Mouse (Mus musculus): ENCODE measurements around the gene Ubap1. TPM values are rescaled to one million over a fixed set of nuclear protein-coding genes. Genes with fewer than 3 reads are reported as not detected.

Gene Ubap1
- polyA plus RNA-seq, 1 experiment from 2014 or later, result 53.6 TPM

DNA sequence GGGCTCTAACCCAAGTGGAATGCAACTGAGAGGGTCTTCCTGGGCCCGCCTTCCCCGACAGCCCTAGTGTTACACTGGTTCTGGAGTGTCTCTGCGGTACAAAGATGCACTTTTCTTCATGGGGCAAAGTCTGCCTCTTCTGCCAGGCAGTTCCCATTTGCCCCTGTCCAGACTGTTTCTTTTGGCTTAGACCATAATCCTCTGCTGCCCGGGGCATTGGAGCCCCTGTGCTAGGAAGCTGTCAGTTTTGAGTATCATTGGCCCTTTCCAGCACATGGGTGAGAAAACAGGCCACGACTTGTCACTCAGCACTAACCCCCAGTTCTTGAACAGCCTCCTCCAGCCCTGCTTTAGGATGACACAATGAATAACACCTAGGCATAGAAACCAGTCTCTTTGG is 40.4 kb downstream of the Ubap1 start:
- Histone ChIP-seq H3K4me2 (replicated peaks; ENCODE audit: low read depth, low read length) (no peak overlapping the region), H3K9me3 (ENCODE audit: control insufficient read depth, low read depth, low read length) (no peaks in the 10 kb centered on the region), H3K9ac (replicated peaks; ENCODE audit: low read depth, low read length) (no peak overlapping the region), H3K4me1 (ENCODE audit: control insufficient read depth, insufficient read depth, low read length) (no peaks in the 10 kb centered on the region), H3K4me3 (ENCODE audit: low read depth, low read length) (no peak overlapping the region), H3K27ac (ENCODE audit: low read length) (no peak overlapping the region), H3K27me3 (ENCODE audit: control insufficient read depth, insufficient read depth, low read length) (no peaks in the 10 kb centered on the region), H3K36me3 (ENCODE audit: control insufficient read depth, insufficient read depth, low read length) (peaks cover 58% of the 10 kb centered on the region)
- WGBS, result 91% methylated on average over 5 of the region's 5 CpGs
- ATAC-seq (ENCODE audit: insufficient number of reproducible peaks, insufficient read depth, low FRiP score, low read depth), result no peak

DNA sequence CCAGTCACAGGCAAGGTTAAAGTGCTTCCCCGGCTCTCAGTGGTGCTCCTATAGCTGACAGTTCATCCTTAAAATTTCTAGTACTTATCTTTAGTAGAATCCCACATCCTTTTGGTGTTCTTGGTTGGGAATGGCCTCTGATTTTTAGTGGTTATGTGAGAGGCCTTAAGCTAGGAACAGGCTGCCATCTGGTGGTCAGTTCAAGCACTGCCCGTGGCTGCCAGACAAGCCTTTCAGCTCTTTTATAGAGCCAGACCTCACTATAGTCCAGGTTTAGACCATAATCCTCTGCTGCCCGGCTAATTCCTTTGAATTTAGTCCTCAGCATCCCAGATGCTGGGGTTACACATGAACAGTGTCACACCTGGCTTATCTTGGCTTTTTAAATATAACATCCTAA is 41.3 kb downstream of the Ubap1 start:
- no peaks in the 10 kb centered on the region for H3K9me3 ChIP-seq (ENCODE audit: control insufficient read depth, low read depth, low read length)
- no peak overlapping the region for H3K9ac ChIP-seq (replicated peaks; ENCODE audit: low read depth, low read length)
- peaks cover 55% of the 10 kb centered on the region for H3K36me3 ChIP-seq (ENCODE audit: control insufficient read depth, insufficient read depth, low read length)
- H3K27ac ChIP-seq (ENCODE audit: low read length), result no peak overlapping the region
- H3K27me3 ChIP-seq (ENCODE audit: control insufficient read depth, insufficient read depth, low read length), result no peaks in the 10 kb centered on the region
- no peak overlapping the region for H3K4me2 ChIP-seq (replicated peaks; ENCODE audit: low read depth, low read length)
- no peak for ATAC-seq (ENCODE audit: insufficient number of reproducible peaks, insufficient read depth, low FRiP score, low read depth)
- no peaks in the 10 kb centered on the region for H3K4me1 ChIP-seq (ENCODE audit: control insufficient read depth, insufficient read depth, low read length)
- WGBS, result 23% methylated on average over 3 of the region's 3 CpGs
- H3K4me3 ChIP-seq (ENCODE audit: low read depth, low read length), result no peak overlapping the region

DNA sequence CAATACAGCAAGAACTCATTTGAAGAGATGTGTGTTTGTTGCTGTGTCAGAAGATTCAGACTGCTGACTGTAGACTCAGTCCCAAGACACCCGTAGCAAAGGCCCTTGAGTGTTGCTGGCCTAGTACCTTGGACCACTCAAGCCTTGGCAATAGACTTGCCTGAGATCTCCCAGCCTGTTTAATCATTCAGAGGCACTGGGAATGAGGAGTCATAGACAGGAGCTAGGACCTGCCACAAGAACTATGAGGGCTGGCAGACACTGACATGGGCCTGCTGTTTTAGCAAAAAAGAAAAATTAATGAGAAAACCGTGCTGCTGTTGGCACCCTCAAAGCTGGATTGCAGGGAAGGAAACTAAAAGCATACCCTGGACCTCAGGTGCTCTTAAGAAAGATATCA is 42.2 kb downstream of the Ubap1 start:
- no peak overlapping the region for H3K4me3 ChIP-seq (ENCODE audit: low read depth, low read length)

DNA sequence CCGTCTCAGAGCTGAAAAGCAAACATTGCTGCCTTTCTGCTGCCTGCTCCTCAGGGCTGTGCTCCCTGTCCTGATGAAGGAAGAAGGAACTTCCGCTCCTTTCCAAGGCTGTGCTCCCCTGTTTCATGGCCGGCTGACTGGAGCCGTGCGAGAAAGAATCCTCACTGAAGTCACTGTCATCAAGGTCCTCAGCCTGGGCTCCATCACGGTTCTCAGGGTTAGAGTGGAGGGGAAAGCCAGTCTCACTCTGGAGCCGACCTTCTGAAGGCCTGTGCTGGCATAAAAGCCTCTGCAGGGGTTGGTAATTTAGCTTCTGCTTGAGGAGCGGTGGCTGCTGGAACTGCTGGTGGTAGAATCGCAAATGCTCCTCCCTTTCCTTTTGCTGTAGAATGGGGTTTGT is 45.9 kb downstream of the Ubap1 start:
- H3K4me1 ChIP-seq (ENCODE audit: control insufficient read depth, insufficient read depth, low read length), result no peaks in the 10 kb centered on the region
- H3K36me3 ChIP-seq (ENCODE audit: control insufficient read depth, insufficient read depth, low read length), result peaks cover 45% of the 10 kb centered on the region
- no peaks in the 10 kb centered on the region for H3K27me3 ChIP-seq (ENCODE audit: control insufficient read depth, insufficient read depth, low read length)
- H3K4me3 ChIP-seq (ENCODE audit: low read depth, low read length), result no peak overlapping the region
- WGBS, result 76% methylated on average over 9 of the region's 9 CpGs
- no peak overlapping the region for H3K4me2 ChIP-seq (replicated peaks; ENCODE audit: low read depth, low read length)
- no peaks in the 10 kb centered on the region for H3K9me3 ChIP-seq (ENCODE audit: control insufficient read depth, low read depth, low read length)
- no peak overlapping the region for H3K27ac ChIP-seq (ENCODE audit: low read length)
- no peak for ATAC-seq (ENCODE audit: insufficient number of reproducible peaks, insufficient read depth, low FRiP score, low read depth)
- H3K9ac ChIP-seq (replicated peaks; ENCODE audit: low read depth, low read length), result no peak overlapping the region

More for the DNA sequence above, 42.2 kb downstream of the Ubap1 start:
- Histone ChIP-seq H3K9me3 (ENCODE audit: control insufficient read depth, low read depth, low read length) (no peaks in the 10 kb centered on the region), H3K27me3 (ENCODE audit: control insufficient read depth, insufficient read depth, low read length) (no peaks in the 10 kb centered on the region), H3K4me2 (replicated peaks; ENCODE audit: low read depth, low read length) (no peak overlapping the region), H3K4me1 (ENCODE audit: control insufficient read depth, insufficient read depth, low read length) (no peaks in the 10 kb centered on the region), H3K27ac (ENCODE audit: low read length) (no peak overlapping the region), H3K9ac (replicated peaks; ENCODE audit: low read depth, low read length) (no peak overlapping the region), H3K36me3 (ENCODE audit: control insufficient read depth, insufficient read depth, low read length) (peaks cover 64% of the 10 kb centered on the region)
- WGBS, result 89% methylated on average over 2 of the region's 2 CpGs
- ATAC-seq (ENCODE audit: insufficient number of reproducible peaks, insufficient read depth, low FRiP score, low read depth), result no peak

DNA sequence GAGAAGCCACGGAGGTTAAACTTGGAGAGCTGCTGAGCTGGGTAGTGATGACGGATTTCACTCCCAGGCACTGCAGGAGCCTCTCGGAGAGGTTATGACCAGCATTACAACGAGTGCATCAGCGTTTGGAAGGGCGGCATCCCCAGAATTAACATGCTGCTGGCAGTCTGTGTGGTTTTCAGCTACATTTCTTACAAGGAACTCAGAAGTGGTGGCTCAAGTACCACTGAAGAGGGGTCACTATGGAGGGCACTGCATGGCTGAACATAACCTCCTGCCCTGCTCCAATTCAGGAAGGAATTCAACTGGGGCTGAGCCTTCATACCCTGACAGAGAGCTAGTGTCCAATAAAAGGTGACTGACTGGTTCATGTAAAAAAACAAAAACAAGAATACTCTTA is 49.6 kb downstream of the Ubap1 start:
- Histone ChIP-seq H3K9ac (replicated peaks; ENCODE audit: low read depth, low read length) (no peak overlapping the region), H3K27me3 (ENCODE audit: control insufficient read depth, insufficient read depth, low read length) (no peaks in the 10 kb centered on the region), H3K4me1 (ENCODE audit: control insufficient read depth, insufficient read depth, low read length) (no peaks in the 10 kb centered on the region), H3K36me3 (ENCODE audit: control insufficient read depth, insufficient read depth, low read length) (peaks cover 22% of the 10 kb centered on the region), H3K4me2 (replicated peaks; ENCODE audit: low read depth, low read length) (no peak overlapping the region), H3K9me3 (ENCODE audit: control insufficient read depth, low read depth, low read length) (no peaks in the 10 kb centered on the region), H3K4me3 (ENCODE audit: low read depth, low read length) (no peak overlapping the region), H3K27ac (ENCODE audit: low read length) (no peak overlapping the region)
- WGBS, result 90% methylated on average over 6 of the region's 6 CpGs
- ATAC-seq (ENCODE audit: insufficient number of reproducible peaks, insufficient read depth, low FRiP score, low read depth), result no peak

DNA sequence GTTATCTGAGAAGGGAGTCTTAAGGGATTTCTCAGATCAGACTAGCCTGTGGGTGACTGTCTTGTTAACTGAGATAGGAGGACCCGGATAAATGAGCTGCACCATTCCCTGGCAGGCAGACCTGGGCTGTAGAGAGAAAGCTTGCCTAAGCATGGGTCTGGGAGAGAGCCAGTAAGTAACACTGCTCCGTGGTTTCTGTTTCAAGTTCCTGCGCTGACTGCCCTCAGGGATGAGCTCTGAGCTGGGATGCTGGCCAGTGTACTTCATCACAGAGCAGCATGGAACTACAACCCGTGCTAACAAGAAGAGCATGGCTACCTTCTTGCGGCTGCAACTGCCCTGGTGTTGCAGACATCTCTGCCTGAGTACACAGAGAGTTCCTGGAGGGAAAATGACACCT is 51.1 kb downstream of the Ubap1 start:
- Histone ChIP-seq H3K27ac (ENCODE audit: low read length) (no peak overlapping the region), H3K4me1 (ENCODE audit: control insufficient read depth, insufficient read depth, low read length) (no peaks in the 10 kb centered on the region), H3K27me3 (ENCODE audit: control insufficient read depth, insufficient read depth, low read length) (no peaks in the 10 kb centered on the region), H3K9ac (replicated peaks; ENCODE audit: low read depth, low read length) (no peak overlapping the region), H3K4me3 (ENCODE audit: low read depth, low read length) (no peak overlapping the region), H3K36me3 (ENCODE audit: control insufficient read depth, insufficient read depth, low read length) (peaks cover 13% of the 10 kb centered on the region; the same call in 1 of the 2 replicates), H3K4me2 (replicated peaks; ENCODE audit: low read depth, low read length) (no peak overlapping the region), H3K9me3 (ENCODE audit: control insufficient read depth, low read depth, low read length) (no peaks in the 10 kb centered on the region)
- no peak for ATAC-seq (ENCODE audit: insufficient number of reproducible peaks, insufficient read depth, low FRiP score, low read depth)
- WGBS, result 79% methylated on average over 5 of the region's 5 CpGs

DNA sequence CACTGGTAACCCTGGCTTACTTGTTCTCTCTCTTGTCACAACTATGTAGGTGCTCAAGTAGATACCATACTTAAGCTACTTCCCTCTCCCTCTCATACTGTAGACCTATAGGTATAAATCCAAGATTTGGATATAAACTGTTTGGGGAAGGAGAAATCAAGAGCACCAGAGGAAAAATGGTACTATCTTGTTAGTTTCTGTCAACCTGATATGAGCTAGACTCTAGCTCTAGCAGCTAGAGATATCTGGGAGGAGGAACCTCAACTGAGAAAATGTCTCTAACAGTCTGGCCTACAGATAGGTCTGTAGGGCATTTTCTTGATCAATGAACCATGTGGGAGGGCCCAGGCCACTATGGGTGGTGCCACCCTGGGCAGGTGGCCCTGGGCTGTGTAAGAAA is 52.4 kb downstream of the Ubap1 start:
- Histone ChIP-seq H3K4me2 (replicated peaks; ENCODE audit: low read depth, low read length) (no peak overlapping the region), H3K9me3 (ENCODE audit: control insufficient read depth, low read depth, low read length) (no peaks in the 10 kb centered on the region), H3K27ac (ENCODE audit: low read length) (no peak overlapping the region), H3K36me3 (ENCODE audit: control insufficient read depth, insufficient read depth, low read length) (peaks cover 3% of the 10 kb centered on the region; the same call in 1 of the 2 replicates), H3K4me3 (ENCODE audit: low read depth, low read length) (no peak overlapping the region), H3K27me3 (ENCODE audit: control insufficient read depth, insufficient read depth, low read length) (no peaks in the 10 kb centered on the region), H3K4me1 (ENCODE audit: control insufficient read depth, insufficient read depth, low read length) (no peaks in the 10 kb centered on the region), H3K9ac (replicated peaks; ENCODE audit: low read depth, low read length) (no peak overlapping the region)
- no peak for ATAC-seq (ENCODE audit: insufficient number of reproducible peaks, insufficient read depth, low FRiP score, low read depth)

DNA sequence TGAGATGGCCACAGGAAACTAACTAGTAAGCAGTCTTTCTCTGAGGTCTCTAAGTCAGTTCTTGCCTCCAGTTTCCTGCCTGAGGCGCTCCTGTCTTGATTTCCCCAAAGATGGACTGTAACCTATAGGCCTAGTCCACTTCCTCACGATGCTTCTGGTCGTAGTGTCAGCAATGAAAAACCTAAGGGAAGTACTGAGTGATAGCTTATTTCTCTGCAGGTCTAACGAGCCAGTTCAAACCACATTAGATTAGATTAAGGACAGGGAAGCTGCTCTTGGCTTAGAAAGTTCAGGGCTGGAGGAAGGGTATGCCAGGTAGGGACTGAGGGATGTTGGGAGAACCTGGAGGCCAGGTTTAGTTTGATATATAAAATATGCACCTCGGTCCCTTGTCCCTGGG is 52.8 kb downstream of the Ubap1 start:
- H3K36me3 ChIP-seq (ENCODE audit: control insufficient read depth, insufficient read depth, low read length), result 0 out of 2 replicates have a peak, but pooled peaks cover 3% of the 10 kb centered on the region
- ATAC-seq (ENCODE audit: insufficient number of reproducible peaks, insufficient read depth, low FRiP score, low read depth), result no peak
- H3K27me3 ChIP-seq (ENCODE audit: control insufficient read depth, insufficient read depth, low read length), result no peaks in the 10 kb centered on the region
- H3K27ac ChIP-seq (ENCODE audit: low read length), result no peak overlapping the region
- H3K4me3 ChIP-seq (ENCODE audit: low read depth, low read length), result no peak overlapping the region
- H3K9ac ChIP-seq (replicated peaks; ENCODE audit: low read depth, low read length), result no peak overlapping the region
- H3K4me2 ChIP-seq (replicated peaks; ENCODE audit: low read depth, low read length), result no peak overlapping the region
- 87% methylated on average over 5 of the region's 5 CpGs for WGBS
- no peaks in the 10 kb centered on the region for H3K4me1 ChIP-seq (ENCODE audit: control insufficient read depth, insufficient read depth, low read length)
- H3K9me3 ChIP-seq (ENCODE audit: control insufficient read depth, low read depth, low read length), result no peaks in the 10 kb centered on the region

DNA sequence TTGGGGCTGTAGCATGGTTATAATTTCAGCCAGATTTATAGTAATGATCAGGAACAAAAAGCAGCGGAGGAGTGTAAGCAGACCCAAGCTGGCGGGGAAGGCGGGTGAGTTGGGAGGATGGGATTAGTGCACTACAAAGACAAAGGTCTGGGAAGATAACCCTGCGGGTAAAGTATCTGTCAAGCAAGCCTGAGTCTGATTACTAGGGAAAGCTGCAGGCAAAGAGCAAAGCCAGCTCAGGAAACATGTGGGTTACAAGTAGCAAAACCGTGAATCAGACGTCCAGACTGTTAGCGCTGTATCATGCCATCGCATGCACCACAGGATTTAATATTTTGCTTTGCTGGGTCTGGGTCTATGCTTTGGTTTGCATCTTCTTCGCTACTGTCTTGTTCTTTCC is 57.8 kb downstream of the Ubap1 start:
- H3K36me3 ChIP-seq (ENCODE audit: control insufficient read depth, insufficient read depth, low read length), result 0 out of 2 replicates have a peak, but pooled peaks cover 3% of the 10 kb centered on the region
- WGBS, result 87% methylated on average over 9 of the region's 9 CpGs
- no peaks in the 10 kb centered on the region for H3K27me3 ChIP-seq (ENCODE audit: control insufficient read depth, insufficient read depth, low read length)
- H3K4me3 ChIP-seq (ENCODE audit: low read depth, low read length), result no peak overlapping the region
- no peaks in the 10 kb centered on the region for H3K9me3 ChIP-seq (ENCODE audit: control insufficient read depth, low read depth, low read length)
- no peak overlapping the region for H3K27ac ChIP-seq (ENCODE audit: low read length)
- no peaks in the 10 kb centered on the region for H3K4me1 ChIP-seq (ENCODE audit: control insufficient read depth, insufficient read depth, low read length)
- H3K9ac ChIP-seq (replicated peaks; ENCODE audit: low read depth, low read length), result no peak overlapping the region
- no peak overlapping the region for H3K4me2 ChIP-seq (replicated peaks; ENCODE audit: low read depth, low read length)
- ATAC-seq (ENCODE audit: insufficient number of reproducible peaks, insufficient read depth, low FRiP score, low read depth), result no peak
